Comparison of ENCODE assay signal across 9 mouse cellular contexts in genomic region chr6:64727751-64728403, GRCm38 (mm10). TPM values are rescaled to one million over a fixed set of nuclear protein-coding genes. Genes with fewer than 3 reads are reported as not detected.
DNase-seq lines count a peak whose midpoint lies in the region; ATAC-seq lines count a peak whose summit lies in the region.
"Had no signal": no experiment of that assay in that cellular context is flagged by ENCODE, and none has a peak within 500 bp of the region (broad histone marks: within the 10 kb centered on the region; RNA-seq: fewer than 3 reads in every experiment).

No protein-coding gene starts in this region.

- no peaks in the 10 kb centered on the region for H3K9me3 ChIP-seq in heart, embryonic 10.5 days
- no peaks in the 10 kb centered on the region for H3K9me3 ChIP-seq in embryonic facial prominence, embryonic 11.5 days (replicated peaks; ENCODE audit: control insufficient read depth, low read length)
- no peaks in the 10 kb centered on the region for H3K9me3 ChIP-seq in hindbrain, embryonic 16.5 days (ENCODE audit: control insufficient read depth, low read length)
- no peaks in the 10 kb centered on the region for H3K9me3 ChIP-seq in liver, embryonic 12.5 days (replicated peaks)
- no peaks in the 10 kb centered on the region for H3K9me3 ChIP-seq in neural tube, embryonic 11.5 days (ENCODE audit: control insufficient read depth, low read length)

- H3K27ac ChIP-seq in heart, embryonic 10.5 days, result no peak overlapping the region
- no peak overlapping the region for H3K27ac ChIP-seq in embryonic facial prominence, embryonic 11.5 days (replicated peaks; ENCODE audit: low read depth, low read length)
- H3K27ac ChIP-seq in hindbrain, embryonic 16.5 days (ENCODE audit: low read depth, low read length), result no peak overlapping the region
- no peak overlapping the region for H3K27ac ChIP-seq in liver, embryonic 12.5 days
- no peak overlapping the region for H3K27ac ChIP-seq in neural tube, embryonic 11.5 days (ENCODE audit: low read depth, low read length)

- WGBS in heart, embryonic 10.5 days, result under 1% methylated on average over 29 of the region's 29 CpGs
- WGBS in embryonic facial prominence, embryonic 11.5 days, result 1% methylated on average over 29 of the region's 29 CpGs
- WGBS in hindbrain, embryonic 16.5 days, result under 1% methylated on average over 29 of the region's 29 CpGs
- WGBS in liver, embryonic 12.5 days (ENCODE audit: insufficient replicate concordance), result 1% methylated on average over 29 of the region's 29 CpGs
- under 1% methylated on average over 29 of the region's 29 CpGs for WGBS in neural tube, embryonic 11.5 days

- peak overlapping the region; percentile 67 for H3K4me2 ChIP-seq in embryonic facial prominence, embryonic 11.5 days (ENCODE audit: low read depth, low read length)
- H3K4me2 ChIP-seq in hindbrain, embryonic 16.5 days (ENCODE audit: low read length), result peak overlapping the region; percentile 76
- peak overlapping the region; percentile 56 for H3K4me2 ChIP-seq in liver, embryonic 12.5 days
- H3K4me2 ChIP-seq in neural tube, embryonic 11.5 days (ENCODE audit: low read depth), result peak overlapping the region; percentile 46

- no peaks in the 10 kb centered on the region for H3K36me3 ChIP-seq in heart, embryonic 10.5 days
- H3K36me3 ChIP-seq in embryonic facial prominence, embryonic 11.5 days (replicated peaks; ENCODE audit: control insufficient read depth, insufficient read depth, low read depth, low read length), result no peaks in the 10 kb centered on the region
- H3K36me3 ChIP-seq in hindbrain, embryonic 16.5 days (ENCODE audit: control insufficient read depth, insufficient read depth, low read length), result no peaks in the 10 kb centered on the region
- no peaks in the 10 kb centered on the region for H3K36me3 ChIP-seq in liver, embryonic 12.5 days
- no peaks in the 10 kb centered on the region for H3K36me3 ChIP-seq in neural tube, embryonic 11.5 days (ENCODE audit: control insufficient read depth, insufficient read depth, low read length)
- H3K36me3 ChIP-seq: G1E had no signal

- ATAC-seq in embryonic facial prominence, embryonic 11.5 days (replicated peaks; ENCODE audit: insufficient number of reproducible peaks, low FRiP score, low TSS enrichment, low read depth), result peak; percentile 9; the same call in 1 of the 2 replicates
- peak; percentile 66 for ATAC-seq in hindbrain, embryonic 16.5 days
- ATAC-seq in liver, embryonic 12.5 days, result peak; percentile 32; the same call in 1 of the 2 replicates
- no peak for ATAC-seq in neural tube, embryonic 11.5 days (ENCODE audit: insufficient read depth, low FRiP score, low TSS enrichment)
- no peak for ATAC-seq in erythroid progenitor cell, adult 5-6 weeks (replicated peaks; ENCODE audit: low FRiP score, poor library complexity, severe bottlenecking)

- DNase-seq in heart, embryonic 10.5 days (ENCODE audit: low spot score), result peak; percentile 77
- no peak for DNase-seq in heart, adult 9 months (ENCODE audit: low spot score in 2 of 2)
- peak; percentile 38 for DNase-seq in embryonic facial prominence, embryonic 11.5 days (ENCODE audit: low spot score)
- peak; percentile 58 for DNase-seq in neural tube, embryonic 11.5 days (ENCODE audit: low spot score)
- DNase-seq in layer of hippocampus, postnatal 36 days, result no peak

- H3K4me3 ChIP-seq in heart, embryonic 10.5 days, result peak overlapping the region; percentile 63
- H3K4me3 ChIP-seq in embryonic facial prominence, embryonic 11.5 days (ENCODE audit: low read depth, low read length), result peak overlapping the region; percentile 31
- H3K4me3 ChIP-seq in hindbrain, embryonic 16.5 days (ENCODE audit: low read length), result peak overlapping the region; percentile 50
- H3K4me3 ChIP-seq in liver, embryonic 12.5 days, result peak overlapping the region; percentile 15
- peak overlapping the region; percentile 19 for H3K4me3 ChIP-seq in neural tube, embryonic 11.5 days (ENCODE audit: low read depth, low read length)

- no peak overlapping the region for H3K9ac ChIP-seq in embryonic facial prominence, embryonic 11.5 days (replicated peaks; ENCODE audit: low read length)
- 0 out of 2 replicates have a peak overlapping the region, but pooled peaks have one; percentile 6 for H3K9ac ChIP-seq in hindbrain, embryonic 16.5 days (ENCODE audit: low read depth, low read length)
- H3K9ac ChIP-seq in liver, embryonic 12.5 days, result no peak overlapping the region
- H3K9ac ChIP-seq in neural tube, embryonic 11.5 days (ENCODE audit: low read length), result no peak overlapping the region

- peaks cover 59% of the 10 kb centered on the region for H3K27me3 ChIP-seq in heart, embryonic 10.5 days (ENCODE audit: insufficient read depth, poor library complexity, severe bottlenecking)
- H3K27me3 ChIP-seq in embryonic facial prominence, embryonic 11.5 days (ENCODE audit: control insufficient read depth, insufficient read depth, low read length), result peaks cover 46% of the 10 kb centered on the region
- H3K27me3 ChIP-seq in hindbrain, embryonic 16.5 days (replicated peaks; ENCODE audit: control insufficient read depth, insufficient read depth, low read length), result peaks cover 23% of the 10 kb centered on the region
- H3K27me3 ChIP-seq in liver, embryonic 12.5 days (replicated peaks), result peaks cover 58% of the 10 kb centered on the region
- H3K27me3 ChIP-seq in neural tube, embryonic 11.5 days (ENCODE audit: control insufficient read depth, insufficient read depth, low read length), result peaks cover 59% of the 10 kb centered on the region

- H3K4me1 ChIP-seq in heart, embryonic 10.5 days, result peaks cover 20% of the 10 kb centered on the region
- peaks cover 10% of the 10 kb centered on the region for H3K4me1 ChIP-seq in embryonic facial prominence, embryonic 11.5 days (ENCODE audit: control insufficient read depth, insufficient read depth, low read length)
- peaks cover 19% of the 10 kb centered on the region for H3K4me1 ChIP-seq in hindbrain, embryonic 16.5 days (ENCODE audit: control insufficient read depth, insufficient read depth, low read depth, low read length)
- peaks cover 6% of the 10 kb centered on the region; the same call in 1 of the 2 replicates for H3K4me1 ChIP-seq in liver, embryonic 12.5 days
- H3K4me1 ChIP-seq in neural tube, embryonic 11.5 days (ENCODE audit: control insufficient read depth, insufficient read depth, low read length), result peaks cover 9% of the 10 kb centered on the region; the same call in 1 of the 2 replicates

RNA-seq across cellular contexts. Expression of gene Atoh1, which starts 1.0 kb away (rescaled TPM):
- polyA plus RNA-seq in heart, embryonic 10.5 days (2016; fragmentation: Nextera tagmentation; extraction: Ambion mirVana), result not detected in 2 replicates
- polyA plus RNA-seq in embryonic facial prominence, embryonic 11.5 days (2014; fragmentation: Nextera tagmentation; extraction: Ambion mirVana), result 0.74 and 1.2 TPM in 2 replicates
- 9.0 and 14.4 TPM in 2 replicates for polyA plus RNA-seq in hindbrain, embryonic 16.5 days (2015; fragmentation: Nextera tagmentation; extraction: Ambion mirVana)
- polyA plus RNA-seq in liver, embryonic 12.5 days (2016; fragmentation: Nextera tagmentation; extraction: Ambion mirVana), result not detected in 2 replicates
- 15.3 and 16.9 TPM in 2 replicates for polyA plus RNA-seq in neural tube, embryonic 11.5 days (2014; fragmentation: Nextera tagmentation; extraction: Ambion mirVana)
- total RNA-seq in layer of hippocampus, postnatal 36 days (2021), result not detected
- total RNA-seq in erythroid progenitor cell, adult 5-6 weeks (2015; ENCODE audit: low replicate concordance), result not detected in 2 replicates
- not detected in 2 replicates for total RNA-seq in erythroid progenitor cell, adult 5-6 weeks (2017; ENCODE audit: low replicate concordance)
- total RNA-seq: G1E had no signal
- polyA plus RNA-seq: G1E had no signal

Comparison
In these comparisons a context has a peak if more than half of its experiments do, and no peak if none do; other contexts are left out.
1. DNase-seq: peak in heart, embryonic 10.5 days (single experiment), embryonic facial prominence, embryonic 11.5 days (single experiment) and neural tube, embryonic 11.5 days (single experiment); none in heart, adult 9 months (0 of 2) and layer of hippocampus, postnatal 36 days (0 of 2).
2. ATAC-seq: peak in embryonic facial prominence, embryonic 11.5 days (single experiment), hindbrain, embryonic 16.5 days (single experiment) and liver, embryonic 12.5 days (single experiment); none in neural tube, embryonic 11.5 days (single experiment) and erythroid progenitor cell, adult 5-6 weeks (single experiment).
3. Peak in every context shown above with its lines, with median percentiles within 50 percentile points of each other: H3K4me3 ChIP-seq and H3K4me2 ChIP-seq.